Mouse (Mus musculus): Measurements from ENCODE around the gene Pth1r.

Pth1r gene

GRCm38 (mm10) chr9:110748451-110748850 is 1.5 kb upstream of the Pth1r start:
- DNase-seq = no peak

GRCm38 (mm10) chr9:110746238-110746637 is 707 bp downstream of the Pth1r start:
- DNase-seq = no peak

- DNase-seq = no peak
Measured at GRCm38 (mm10) chr9:110745752-110746151, 1.2 kb downstream of the Pth1r start.

- peak; percentile 30 for DNase-seq
Measured at GRCm38 (mm10) chr9:110743456-110744323, 3.3 kb downstream of the Pth1r start.

GRCm38 (mm10) chr9:110742951-110743455 is 3.9 kb downstream of the Pth1r start:
- DNase-seq = no peak

GRCm38 (mm10) chr9:110742295-110742950 is 4.5 kb downstream of the Pth1r start:
- no peak for DNase-seq

GRCm38 (mm10) chr9:110741711-110742294 is 5.1 kb downstream of the Pth1r start, which contains the start of gene Myl3:
Gene Myl3, plus strand, starts transcription at chr9:110741861.
- DNase-seq = no peak

GRCm38 (mm10) chr9:110739961-110740360 is 7.0 kb downstream of the Pth1r start:
- DNase-seq = no peak

- no peak for DNase-seq
Measured at GRCm38 (mm10) chr9:110738054-110738453, 8.9 kb downstream of the Pth1r start.

- DNase-seq = no peak
Measured at GRCm38 (mm10) chr9:110736362-110736761, 10.6 kb downstream of the Pth1r start.

GRCm38 (mm10) chr9:110734154-110734553 is 12.8 kb downstream of the Pth1r start:
- DNase-seq = peak; percentile 54

GRCm38 (mm10) chr9:110733102-110733501 is 13.8 kb downstream of the Pth1r start:
- no peak for DNase-seq

GRCm38 (mm10) chr9:110732623-110733022 is 14.3 kb downstream of the Pth1r start:
- peak; percentile 61 for DNase-seq

- no peak for DNase-seq
Measured at GRCm38 (mm10) chr9:110731859-110732258, 15.1 kb downstream of the Pth1r start.

- peak; percentile 79 for DNase-seq
Measured at GRCm38 (mm10) chr9:110729841-110730240, 17.1 kb downstream of the Pth1r start.

- peak; percentile 61 for DNase-seq
Measured at GRCm38 (mm10) chr9:110726867-110727266, 20.1 kb downstream of the Pth1r start.

- no peak for DNase-seq
Measured at GRCm38 (mm10) chr9:110725721-110726135, 21.2 kb downstream of the Pth1r start.

- DNase-seq = no peak
Measured at GRCm38 (mm10) chr9:110722060-110722459, 24.9 kb downstream of the Pth1r start.

GRCm38 (mm10) chr9:110719977-110720376 is 27.0 kb downstream of the Pth1r start:
- no peak for DNase-seq

GRCm38 (mm10) chr9:110718810-110719209 is 28.1 kb downstream of the Pth1r start:
- DNase-seq = no peak

GRCm38 (mm10) chr9:110718071-110718470 is 28.9 kb downstream of the Pth1r start:
- no peak for DNase-seq

- DNase-seq = peak; percentile 61
Measured at GRCm38 (mm10) chr9:110716775-110717174, 30.2 kb downstream of the Pth1r start.

GRCm38 (mm10) chr9:110715426-110715825 is 31.5 kb downstream of the Pth1r start:
- no peak for DNase-seq

All from thymus, postnatal 14 days (tissue).